Mouse (Mus musculus) E14TG2a.4 (cell line): ENCODE results near the gene Stn1.
A peak's percentile ranks its signal among the peaks of the same experiment; 100 is the strongest.

ENCODE experiments used
- H3K27me3 ChIP-seq: 2 replicates; pipeline ENCODE4 v1.6.1; 2014; ENCODE audit warnings: low read length, control low read depth; ENCODE audit not compliant: insufficient read depth
- H3K36me3 ChIP-seq: 2 replicates; pipeline ENCODE4 v1.6.1; 2014; ENCODE audit warnings: low read length, control low read depth; ENCODE audit not compliant: insufficient read depth
- H3K4me1 ChIP-seq: replicated peaks from 2 replicates; pipeline ENCODE4 v1.6.1; 2014; ENCODE audit warnings: low read depth, low read length, control low read depth
- H3K4me3 ChIP-seq: replicated peaks from 2 replicates; pipeline ENCODE4 v1.5.1; 2014; ENCODE audit warnings: mild to moderate bottlenecking, low read length
- H3K9me3 ChIP-seq: 2 replicates; pipeline ENCODE4 v1.6.1; 2014; ENCODE audit warnings: low read length, control low read depth
- CTCF ChIP-seq: conservative IDR thresholded peaks from 2 replicates; pipeline ENCODE4 v1.5.1; 2014; ENCODE audit warnings: low read length
- NANOG ChIP-seq: IDR thresholded peaks from 2 replicates; pipeline ENCODE4 v1.6.1; 2014; ENCODE audit warnings: borderline replicate concordance, low read length, mixed read lengths
- POU5F1 ChIP-seq: IDR thresholded peaks from 2 replicates; pipeline ENCODE4 v1.6.1; 2014; ENCODE audit warnings: low read length, borderline replicate concordance

The Stn1 gene

GRCm38 (mm10) chr19:47510135-47510472 is 27.2 kb downstream of the Stn1 start:
- H3K4me1 ChIP-seq, result peaks cover 69% of the 10 kb centered on the region
- no peak for TF ChIP-seq POU5F1
- no peak for TF ChIP-seq NANOG
- TF ChIP-seq CTCF, result no peak
- no peaks in the 10 kb centered on the region for H3K9me3 ChIP-seq
- H3K27me3 ChIP-seq, result no peaks in the 10 kb centered on the region
- H3K4me3 ChIP-seq, result peak overlapping the region; percentile 32; the same call in 1 of the 2 replicates
- H3K36me3 ChIP-seq, result peaks cover 65% of the 10 kb centered on the region

- Histone ChIP-seq H3K9me3 (no peaks in the 10 kb centered on the region), H3K4me3 (no peak overlapping the region), H3K4me1 (peaks cover 65% of the 10 kb centered on the region), H3K27me3 (no peaks in the 10 kb centered on the region), H3K36me3 (peaks cover 59% of the 10 kb centered on the region)
- TF ChIP-seq CTCF, result no peak
- TF ChIP-seq POU5F1, result no peak
- no peak for TF ChIP-seq NANOG
These were observed 28.5 kb downstream of the Stn1 start for GRCm38 (mm10) chr19:47508771-47509281.

GRCm38 (mm10) chr19:47508191-47508590 is 29.1 kb downstream of the Stn1 start:
- peaks cover 54% of the 10 kb centered on the region for H3K36me3 ChIP-seq
- H3K4me1 ChIP-seq, result peaks cover 65% of the 10 kb centered on the region
- H3K4me3 ChIP-seq, result no peak overlapping the region
- TF ChIP-seq POU5F1, result no peak
- TF ChIP-seq CTCF, result no peak
- TF ChIP-seq NANOG, result no peak
- no peaks in the 10 kb centered on the region for H3K27me3 ChIP-seq
- H3K9me3 ChIP-seq, result no peaks in the 10 kb centered on the region

- Histone ChIP-seq H3K4me1 (peaks cover 58% of the 10 kb centered on the region), H3K9me3 (no peaks in the 10 kb centered on the region), H3K4me3 (no peak overlapping the region), H3K27me3 (no peaks in the 10 kb centered on the region), H3K36me3 (peaks cover 53% of the 10 kb centered on the region)
- no peak for TF ChIP-seq NANOG
- TF ChIP-seq CTCF, result peak; percentile 93
- no peak for TF ChIP-seq POU5F1
These were observed 29.9 kb downstream of the Stn1 start for GRCm38 (mm10) chr19:47507128-47508121.

GRCm38 (mm10) chr19:47503625-47504024 is 33.7 kb downstream of the Stn1 start:
- Histone ChIP-seq H3K27me3 (no peaks in the 10 kb centered on the region), H3K36me3 (peaks cover 36% of the 10 kb centered on the region), H3K9me3 (no peaks in the 10 kb centered on the region), H3K4me3 (no peak overlapping the region), H3K4me1 (peaks cover 33% of the 10 kb centered on the region)
- peak; percentile 96 for TF ChIP-seq CTCF
- TF ChIP-seq POU5F1, result no peak
- TF ChIP-seq NANOG, result no peak

- Histone ChIP-seq H3K36me3 (peaks cover 29% of the 10 kb centered on the region), H3K9me3 (no peaks in the 10 kb centered on the region), H3K4me1 (peaks cover 22% of the 10 kb centered on the region), H3K4me3 (no peak overlapping the region), H3K27me3 (no peaks in the 10 kb centered on the region)
- TF ChIP-seq CTCF (peak; percentile 52), NANOG (no peak), POU5F1 (no peak)
These were observed 34.7 kb downstream of the Stn1 start for GRCm38 (mm10) chr19:47502563-47502962.

- Histone ChIP-seq H3K9me3 (no peaks in the 10 kb centered on the region), H3K27me3 (no peaks in the 10 kb centered on the region), H3K4me3 (no peak overlapping the region), H3K36me3 (peaks cover 16% of the 10 kb centered on the region), H3K4me1 (peaks cover 19% of the 10 kb centered on the region)
- no peak for TF ChIP-seq NANOG
- TF ChIP-seq POU5F1, result no peak
- TF ChIP-seq CTCF, result no peak
These were observed 36.8 kb downstream of the Stn1 start for GRCm38 (mm10) chr19:47500389-47501011.

- Histone ChIP-seq H3K4me1 (peaks cover 23% of the 10 kb centered on the region), H3K36me3 (peaks cover 10% of the 10 kb centered on the region; the same call in 1 of the 2 replicates), H3K4me3 (no peak overlapping the region), H3K9me3 (no peaks in the 10 kb centered on the region), H3K27me3 (no peaks in the 10 kb centered on the region)
- no peak for TF ChIP-seq NANOG
- no peak for TF ChIP-seq POU5F1
- TF ChIP-seq CTCF, result no peak
These were observed 37.5 kb downstream of the Stn1 start for GRCm38 (mm10) chr19:47499841-47500240.
